Mouse (Mus musculus) megakaryocyte-erythroid progenitor cell, adult 5-6 weeks (primary cell): ENCODE data around the gene Prdm8. TPM values are rescaled to one million over a fixed set of nuclear protein-coding genes. Genes with fewer than 3 reads are reported as not detected.

Experiments
- ATAC-seq: replicated peaks from 2 replicates; pipeline ENCODE4 v1.8.0; 2016; ENCODE audit warnings: mild to moderate bottlenecking, inconsistent platforms; ENCODE audit not compliant: severe bottlenecking, poor library complexity, low FRiP score, low TSS enrichment
- total RNA-seq, 2 experiments: library from RNA; stranded (forward) in 1 of 2; stranded (reverse) in 1 of 2; fragments of 200-1000, 215-1000 nt in 1 of 2; fragments of >200 nt in 1 of 2; fragmentation: Nextera tagmentation in 1 of 2; gene quantifications; 2 replicates each; pipeline ENCODE4 v1.2.3; 2014 to 2017

Gene Prdm8
- total RNA-seq, 2 experiments from 2014 or later: not detected

DNA sequence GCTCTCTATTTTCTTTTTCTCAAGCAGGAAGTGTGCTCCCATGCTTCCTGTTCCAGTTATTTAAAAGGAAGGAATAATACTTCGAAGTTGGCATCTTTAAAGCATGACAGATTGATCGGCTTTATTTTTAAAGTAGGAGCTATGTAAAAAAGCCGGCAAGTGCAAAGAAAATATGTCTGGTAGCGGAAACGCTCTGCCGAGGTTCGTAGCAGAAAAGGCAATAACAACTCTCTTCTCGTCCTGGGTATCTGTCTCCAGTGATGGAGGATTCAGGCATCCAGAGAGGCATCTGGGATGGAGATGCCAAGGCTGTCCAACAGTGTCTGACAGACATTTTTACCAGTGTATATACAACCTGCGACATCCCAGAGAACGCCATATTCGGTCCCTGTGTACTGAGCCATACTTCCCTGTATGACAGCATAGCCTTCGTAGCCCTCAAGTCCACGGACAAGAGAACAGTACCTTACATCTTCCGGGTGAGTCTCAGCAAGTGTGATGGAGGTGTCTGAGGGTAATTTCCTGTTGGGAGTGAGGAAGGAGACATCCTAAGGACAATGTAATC is 16.1 kb downstream of the Prdm8 start:
- ATAC-seq: no peak

DNA sequence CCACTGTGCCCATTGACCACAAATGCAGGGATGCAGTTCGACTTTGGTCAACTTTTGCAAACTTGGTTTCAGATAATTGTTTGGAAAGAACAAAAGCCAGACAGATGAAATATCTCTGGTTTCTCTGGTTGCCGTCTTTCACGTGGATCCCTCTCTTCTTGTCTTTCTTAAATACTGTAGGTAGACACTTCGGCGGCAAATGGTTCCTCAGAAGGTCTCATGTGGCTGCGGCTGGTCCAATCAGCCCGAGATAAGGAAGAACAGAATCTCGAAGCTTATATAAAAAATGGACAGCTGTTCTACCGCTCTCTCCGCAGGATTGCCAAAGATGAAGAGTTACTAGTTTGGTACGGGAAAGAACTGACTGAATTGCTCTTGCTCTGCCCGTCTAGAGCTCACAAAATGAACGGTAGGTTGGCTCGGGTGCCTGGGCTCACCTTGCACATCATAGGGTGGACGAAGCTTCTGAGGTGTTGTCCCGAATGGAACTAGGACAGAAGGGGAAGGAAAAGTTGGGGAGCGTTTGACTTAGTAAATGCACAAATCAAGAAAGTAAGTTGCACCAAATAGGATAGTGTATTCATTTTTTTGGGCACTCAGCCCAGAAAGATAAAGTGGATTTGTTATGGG is 17.4 kb downstream of the Prdm8 start:
- no peak for ATAC-seq

DNA sequence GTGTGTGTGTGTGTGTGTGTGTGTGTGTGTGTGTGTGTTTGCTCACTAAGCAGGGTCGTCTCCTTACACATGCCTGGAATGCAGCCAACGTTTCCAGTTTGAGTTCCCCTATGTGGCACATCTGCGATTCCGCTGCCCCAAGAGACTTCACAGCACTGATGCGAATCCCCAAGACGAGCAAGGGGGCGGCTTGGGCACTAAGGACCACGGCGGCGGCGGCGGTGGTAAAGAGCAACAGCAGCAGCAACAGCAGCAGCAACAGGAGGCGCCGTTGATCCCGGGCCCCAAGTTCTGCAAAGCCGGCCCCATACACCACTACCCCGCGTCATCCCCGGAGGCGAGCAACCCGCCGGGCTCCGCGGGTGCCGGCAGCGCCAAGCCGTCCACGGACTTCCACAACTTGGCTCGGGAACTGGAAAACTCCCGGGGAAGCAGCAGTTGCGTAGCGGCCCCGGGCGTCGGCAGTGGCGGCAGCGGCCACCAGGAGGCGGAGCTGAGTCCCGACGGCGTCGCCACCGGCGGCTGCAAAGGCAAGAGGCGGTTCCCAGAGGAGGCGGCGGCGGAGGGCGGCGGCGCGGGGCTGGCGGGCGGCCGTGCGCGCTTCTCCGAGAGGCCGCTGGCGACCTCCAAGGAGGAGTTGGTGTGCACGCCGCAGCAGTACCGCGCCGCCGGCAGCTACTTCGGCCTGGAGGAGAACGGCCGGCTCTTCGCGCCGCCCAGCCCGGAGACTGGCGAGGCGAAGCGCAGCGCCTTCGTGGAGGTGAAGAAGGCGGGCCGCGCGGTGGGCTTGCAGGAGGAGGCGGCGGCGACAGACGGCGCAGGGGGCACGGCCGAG is 18.2 kb downstream of the Prdm8 start:
- peak; percentile 91 for ATAC-seq

DNA sequence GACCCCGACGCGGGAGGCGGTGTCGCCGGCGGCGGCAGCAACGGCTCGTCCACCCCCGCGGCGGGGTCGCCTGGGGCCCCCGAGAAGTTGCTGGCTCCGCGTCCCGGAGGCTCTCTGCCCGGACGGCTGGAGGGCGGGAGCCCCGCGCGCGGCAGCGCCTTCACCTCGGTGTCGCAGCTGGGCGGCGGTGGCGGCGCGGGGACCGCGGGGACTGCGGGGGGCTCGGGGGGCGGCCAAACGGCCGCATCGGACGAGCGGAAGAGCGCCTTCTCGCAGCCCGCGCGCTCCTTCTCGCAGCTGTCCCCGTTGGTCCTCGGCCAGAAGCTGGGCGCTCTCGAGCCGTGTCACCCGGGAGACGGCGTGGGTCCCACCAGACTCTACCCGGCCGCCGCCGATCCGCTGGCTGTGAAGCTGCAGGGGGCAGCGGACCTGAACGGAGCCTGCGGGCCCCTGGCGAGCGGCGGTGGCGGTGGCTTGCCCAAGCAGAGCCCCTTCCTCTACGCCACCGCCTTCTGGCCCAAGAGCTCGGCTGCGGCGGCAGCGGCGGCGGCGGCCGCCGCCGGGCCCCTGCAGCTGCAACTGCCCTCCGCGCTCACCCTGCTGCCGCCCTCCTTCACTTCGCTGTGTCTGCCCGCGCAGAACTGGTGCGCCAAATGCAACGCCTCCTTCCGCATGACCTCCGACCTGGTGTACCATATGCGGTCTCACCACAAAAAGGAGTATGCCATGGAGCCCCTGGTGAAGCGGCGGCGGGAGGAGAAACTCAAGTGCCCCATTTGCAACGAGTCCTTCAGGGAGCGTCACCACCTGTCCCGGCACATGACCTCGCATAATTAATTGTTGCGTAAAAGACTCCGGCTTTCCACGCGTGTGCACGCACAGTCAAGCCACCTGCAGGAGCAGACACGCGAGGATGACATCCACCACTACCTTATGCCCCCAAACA is 19.1 kb downstream of the Prdm8 start:
- no peak for ATAC-seq

DNA sequence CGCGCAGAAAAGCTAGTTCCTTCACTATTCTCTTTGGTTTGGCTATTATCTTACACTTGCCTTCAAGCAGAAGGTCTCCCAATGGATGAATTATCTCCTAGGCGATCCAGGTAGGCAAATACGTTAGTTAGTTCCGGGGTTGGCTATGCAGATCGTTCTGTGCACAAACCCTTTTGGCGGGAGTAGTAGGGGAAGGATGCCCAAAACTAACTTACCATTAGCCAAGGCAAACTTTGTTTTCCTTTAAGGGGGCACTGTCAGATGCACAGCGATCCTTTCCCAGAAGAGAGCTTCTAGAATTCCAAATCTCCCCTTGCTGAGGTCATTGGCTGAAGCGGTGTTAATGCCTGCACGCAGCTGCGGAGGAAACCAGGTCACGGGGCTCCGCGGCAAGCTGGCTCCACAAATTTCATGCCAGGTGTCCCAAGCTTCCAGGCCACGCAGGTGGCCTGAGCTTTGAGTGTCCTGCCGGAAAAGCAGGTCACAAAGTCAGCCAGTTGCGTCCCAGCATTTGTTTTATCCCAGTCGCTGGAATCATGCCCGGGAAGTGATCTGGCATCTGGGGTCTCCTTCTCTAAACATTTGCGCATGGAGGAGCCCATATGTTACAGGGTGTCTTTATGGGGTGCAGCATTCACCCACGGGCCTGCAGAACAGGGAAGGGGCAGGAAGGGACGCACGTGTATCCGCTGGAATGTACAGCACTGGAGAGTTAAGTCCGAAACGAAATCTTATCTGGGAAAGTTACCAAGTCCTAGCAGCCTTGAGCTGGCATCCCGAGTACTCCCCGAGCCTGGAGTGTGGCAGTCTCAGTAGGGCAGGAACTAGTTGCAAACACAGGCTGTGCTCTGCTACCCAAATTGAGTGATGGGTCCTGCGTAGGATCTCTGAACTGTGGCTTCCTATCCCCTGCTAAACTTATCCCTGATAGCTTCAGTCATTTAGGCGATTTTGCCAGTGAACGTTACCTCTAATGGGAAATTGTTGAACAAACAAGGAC is 22.5 kb downstream of the Prdm8 start:
- ATAC-seq: no peak

DNA sequence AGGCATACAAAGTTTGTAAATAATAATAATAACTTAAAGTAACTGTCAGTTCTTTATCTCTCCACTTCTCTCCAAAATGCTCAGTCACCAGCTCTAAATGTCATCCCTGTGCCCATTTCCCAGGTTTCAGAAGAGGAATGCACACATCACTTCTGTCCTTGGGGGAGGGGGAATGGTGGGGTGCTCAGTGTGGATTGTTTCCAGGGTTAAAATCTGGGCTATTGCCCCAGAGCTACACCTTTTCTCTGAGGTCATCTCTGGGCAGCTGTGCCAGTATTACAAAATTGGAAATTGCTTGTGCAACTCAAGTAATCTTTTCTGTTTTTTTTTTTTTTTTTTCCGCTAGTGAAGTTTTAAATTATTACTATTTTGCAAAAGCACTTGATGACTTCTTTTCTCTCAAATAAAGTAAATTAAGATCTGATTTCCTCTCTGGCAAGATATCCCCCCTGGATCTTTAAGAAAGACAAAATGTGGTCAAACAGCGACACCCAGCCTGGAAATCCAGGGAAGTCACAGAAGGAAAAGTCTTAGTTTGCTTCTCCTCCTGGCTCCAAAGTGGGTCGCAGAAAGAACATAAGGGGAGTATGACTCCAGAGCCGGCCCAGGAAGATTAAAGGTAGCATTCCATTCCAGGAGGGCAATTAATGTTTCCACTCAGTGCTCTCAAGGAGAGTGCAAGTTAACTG is 25.4 kb downstream of the Prdm8 start:
- no peak for ATAC-seq

DNA sequence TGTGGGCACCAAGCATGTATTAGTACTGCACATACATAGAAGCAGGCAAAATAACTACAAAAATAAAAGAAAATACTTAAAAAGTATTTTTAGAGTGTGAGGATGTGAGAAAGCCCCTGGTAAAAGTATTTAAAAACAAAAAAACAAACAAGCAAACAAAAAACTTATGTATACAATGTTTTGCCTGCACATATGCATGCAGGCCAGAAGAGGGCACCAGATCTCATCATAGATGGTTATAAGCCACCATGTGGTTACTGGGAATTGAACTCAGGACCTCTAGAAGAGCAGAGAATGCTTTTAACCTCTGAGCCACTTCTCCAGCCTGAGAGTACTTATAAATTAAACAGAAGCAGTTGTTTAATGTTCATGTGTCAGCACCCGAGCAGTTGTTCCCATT is 28.0 kb downstream of the Prdm8 start:
- no peak for ATAC-seq

DNA sequence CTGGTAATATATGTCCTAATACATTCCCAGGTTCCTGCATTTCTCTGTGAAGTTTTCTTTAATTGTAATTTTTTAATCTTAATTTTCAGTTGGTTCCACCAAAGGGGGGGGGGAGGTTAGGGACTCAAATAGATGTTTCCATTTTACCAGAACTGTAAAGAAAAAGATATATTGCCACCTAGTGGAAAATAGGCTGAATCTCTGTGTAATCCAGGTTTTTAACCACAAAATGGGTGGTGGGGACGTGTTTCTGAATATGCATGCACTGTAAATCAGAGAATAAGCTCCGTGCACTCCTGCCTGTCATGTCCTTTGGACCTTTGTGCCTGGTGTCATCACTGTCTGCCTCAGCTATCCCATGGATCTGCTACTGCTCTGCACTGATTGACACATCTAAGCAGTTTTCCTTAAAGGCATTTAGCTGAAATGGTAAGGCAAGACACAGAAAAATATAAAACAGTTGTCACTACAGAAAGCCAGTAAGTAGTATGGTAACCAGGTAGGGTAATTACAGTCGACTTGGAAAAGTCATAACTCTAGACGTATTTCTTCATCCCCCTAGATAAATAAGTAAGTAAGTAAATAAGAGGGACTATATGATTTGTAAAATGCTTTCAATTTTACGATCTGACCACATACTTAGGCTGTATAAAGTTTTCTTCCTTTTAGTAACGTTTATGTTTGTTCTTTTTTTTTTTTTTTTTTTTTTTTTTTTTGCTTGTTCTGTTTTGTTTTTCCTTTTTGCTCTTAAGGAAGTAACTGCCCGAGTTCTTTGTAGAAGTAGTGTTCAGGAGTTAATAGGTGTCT is 31.6 kb downstream of the Prdm8 start:
- no peak for ATAC-seq

DNA sequence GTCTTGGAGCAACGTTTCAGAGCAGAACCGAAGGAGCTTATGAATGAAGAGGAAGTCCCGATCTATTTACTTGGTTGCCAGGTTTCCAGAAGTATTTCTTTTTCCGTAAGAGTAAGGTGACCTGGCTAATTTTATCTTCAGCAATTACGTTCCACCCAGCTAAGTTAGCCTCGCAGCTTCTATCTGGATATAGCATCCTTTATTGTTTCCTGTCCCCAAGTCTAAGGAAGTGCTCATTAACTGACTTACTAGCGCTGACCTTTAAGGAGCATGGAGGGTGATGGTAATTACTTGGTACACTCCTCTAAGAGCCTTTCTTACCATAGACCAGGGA is 32.2 kb downstream of the Prdm8 start:
- ATAC-seq: no peak

DNA sequence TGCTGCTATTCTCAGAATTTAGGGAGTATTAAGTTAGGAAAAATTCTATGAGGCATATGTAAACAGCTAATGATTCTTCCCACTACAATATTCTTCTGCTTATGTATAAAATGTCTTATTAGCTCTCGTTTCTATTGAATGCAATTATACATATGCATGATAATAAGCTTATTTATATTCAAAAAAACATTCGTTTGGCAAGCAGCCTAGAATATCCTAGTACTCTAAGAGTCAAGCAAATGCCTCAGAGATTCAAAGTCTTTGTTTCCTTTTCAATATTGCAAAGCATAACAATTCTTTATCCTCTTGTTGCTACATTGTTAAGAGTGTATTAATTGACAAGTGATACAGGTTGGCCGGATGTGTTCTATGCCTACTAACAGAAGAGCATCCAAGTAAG is 34.6 kb downstream of the Prdm8 start:
- ATAC-seq: no peak

DNA sequence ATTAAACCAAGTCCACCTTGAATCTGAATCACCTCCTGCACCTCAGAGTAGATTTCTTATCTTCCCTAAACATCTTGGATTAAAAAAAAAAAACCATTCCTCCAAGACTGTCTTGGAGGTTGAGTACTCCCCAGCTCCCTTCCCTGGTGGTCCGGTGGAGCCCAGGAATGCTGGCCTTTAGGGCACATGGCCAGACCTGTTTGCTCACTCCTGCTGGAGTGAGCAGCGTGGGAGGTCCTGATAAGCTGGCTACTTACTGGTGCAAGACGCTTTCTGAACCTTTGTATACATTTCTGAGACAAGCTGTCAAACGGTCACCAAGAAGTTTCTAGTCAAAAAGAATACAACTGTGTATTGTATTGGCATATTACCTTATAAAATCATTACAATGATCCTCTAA is 36.0 kb downstream of the Prdm8 start:
- ATAC-seq: no peak

DNA sequence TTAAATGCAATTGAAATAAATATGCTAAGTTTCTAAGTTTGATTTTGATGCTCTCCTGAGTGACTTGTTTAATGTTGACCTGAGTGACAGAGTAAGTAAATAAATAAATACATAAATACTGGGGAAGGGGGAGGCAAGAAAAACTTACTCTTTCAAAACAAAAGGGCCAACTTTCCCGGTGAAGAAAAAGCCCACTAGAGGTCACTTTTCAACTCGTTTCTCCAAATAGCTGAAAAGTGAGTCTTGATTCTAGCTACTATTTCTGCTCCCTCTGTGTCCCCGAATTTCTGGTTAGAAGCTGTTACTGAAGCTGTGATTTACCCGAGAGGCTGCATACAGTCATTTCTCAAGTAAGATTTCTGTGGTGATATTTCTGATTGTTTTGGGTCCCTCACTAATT is 45.5 kb downstream of the Prdm8 start:
- ATAC-seq: no peak

DNA sequence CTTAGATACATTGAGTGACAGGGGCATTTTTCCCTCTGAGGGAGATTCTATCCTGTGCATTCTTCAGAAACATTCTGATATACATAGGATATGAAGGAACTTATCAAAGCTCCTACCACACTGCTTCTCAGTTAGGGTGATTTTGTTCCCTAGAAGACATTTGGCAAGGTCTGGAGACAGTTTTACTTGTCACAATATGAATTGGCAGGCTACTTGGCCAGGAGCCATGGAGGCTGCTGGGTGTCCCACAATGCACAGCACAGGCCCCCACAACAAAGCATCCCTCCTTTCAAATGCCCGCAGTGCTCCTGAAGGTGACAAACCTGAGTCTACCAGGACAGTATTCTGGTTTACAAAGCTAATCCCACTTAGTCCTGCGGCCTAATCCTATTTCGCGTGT is 55.0 kb downstream of the Prdm8 start:
- no peak for ATAC-seq

DNA sequence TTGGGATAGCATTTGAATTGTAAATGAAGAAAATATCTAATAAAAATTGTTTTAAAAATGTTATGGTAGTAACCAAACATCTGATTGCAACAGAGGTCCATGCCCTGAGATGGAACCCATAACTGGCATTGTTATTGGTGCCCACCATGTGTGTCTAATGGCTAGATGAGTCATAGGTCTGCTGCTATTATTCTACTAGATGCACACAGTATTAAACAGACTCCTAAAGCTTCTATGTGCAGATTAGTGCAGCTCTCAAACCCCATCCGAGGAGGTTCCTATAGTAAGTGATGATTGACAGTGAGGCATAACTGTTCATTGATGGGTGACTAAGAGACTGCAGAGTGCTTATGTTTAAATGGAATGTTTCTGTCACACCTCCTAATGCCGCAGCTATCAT is 59.7 kb downstream of the Prdm8 start:
- ATAC-seq: no peak

DNA sequence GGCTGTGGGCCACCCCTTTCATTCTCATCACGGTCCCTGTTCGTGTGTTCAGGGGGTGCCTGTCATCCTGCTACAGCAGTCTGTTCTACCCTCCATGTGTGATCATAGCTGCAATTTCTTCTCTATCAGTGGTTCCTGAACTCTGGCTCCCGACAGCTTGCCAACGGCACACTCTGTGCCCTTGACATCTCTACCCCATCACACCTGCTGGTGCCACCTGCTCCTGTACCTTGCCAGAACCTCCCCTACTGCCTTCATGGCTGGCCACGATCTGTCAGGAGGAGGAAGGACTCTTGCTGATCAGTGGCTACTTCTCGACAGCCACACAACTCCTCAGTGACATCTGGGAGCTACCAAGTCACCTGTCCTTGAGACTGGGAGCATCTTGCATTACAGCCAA is 62.5 kb downstream of the Prdm8 start:
- ATAC-seq: no peak

DNA sequence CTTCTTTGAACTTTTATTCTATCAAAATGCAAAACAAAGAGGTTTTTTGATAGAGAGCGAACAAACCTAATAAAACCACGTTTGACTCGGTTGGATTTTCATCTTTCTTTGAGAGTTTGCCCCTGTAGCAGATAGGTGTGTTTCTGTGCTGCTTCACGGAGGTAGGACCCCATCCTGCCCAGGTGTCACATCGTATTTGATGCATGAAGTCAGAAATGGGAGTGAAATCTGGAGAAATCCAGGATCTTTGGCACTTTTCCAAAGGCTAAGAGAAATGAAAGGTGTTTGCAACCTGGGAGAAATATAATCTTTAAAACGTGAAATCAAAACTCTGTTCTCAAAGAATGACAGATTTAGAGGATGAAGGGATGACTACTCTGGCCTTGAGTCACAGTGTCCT is 71.5 kb downstream of the Prdm8 start:
- ATAC-seq: no peak
